Mouse (Mus musculus) thymus, postnatal 25 days (tissue): Measurements from ENCODE around the gene Atg4d.
"Not testable (repeated sequence)": the region's sequence is repeated elsewhere in the genome, so short reads cannot be mapped to it uniquely, and the experiment has no call there.

Experiments used
- DNase-seq: peaks from one replicate; pipeline ENCODE4 v3.0.0; 2022

Gene Atg4d

DNA sequence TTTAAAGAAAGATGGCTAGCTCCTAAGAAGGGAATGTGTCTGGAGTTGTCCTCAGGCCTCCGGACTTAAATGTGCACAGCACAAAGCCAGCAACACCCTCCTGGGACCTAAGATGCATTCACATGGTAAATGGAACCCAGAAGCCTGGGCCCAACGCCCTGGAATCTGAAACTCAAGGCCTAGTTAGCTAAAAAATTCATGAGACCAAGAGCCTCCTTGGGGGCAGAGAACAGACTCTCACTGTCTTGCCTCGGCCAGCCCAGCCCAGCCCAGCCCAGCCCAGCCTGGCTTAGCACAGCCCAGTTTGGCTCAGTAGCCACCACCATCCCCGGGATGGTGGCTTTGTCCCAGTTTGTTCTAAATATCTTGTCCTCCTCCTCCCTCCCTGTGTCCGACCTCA is 50.3 kb downstream of the Atg4d start:
- no peak for DNase-seq

DNA sequence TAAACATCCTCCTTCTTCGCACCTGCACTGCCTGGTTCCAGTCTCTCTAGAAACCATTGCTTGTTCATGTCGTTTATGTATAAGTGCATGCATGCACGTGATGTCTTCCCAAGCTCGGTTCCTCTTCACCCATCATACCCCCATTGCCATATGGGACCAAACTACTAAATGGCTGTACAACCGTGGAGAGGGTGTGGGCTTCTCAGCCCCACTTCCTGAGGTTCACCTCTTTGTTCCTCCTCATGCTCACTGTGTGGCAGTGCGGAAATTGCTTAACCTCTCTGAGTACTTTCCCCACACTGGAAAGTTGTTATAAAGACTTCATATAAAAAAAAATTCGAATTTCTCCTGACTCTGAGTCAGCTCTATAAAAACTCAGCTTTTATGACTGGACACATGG is 51.6 kb downstream of the Atg4d start:
- DNase-seq, result peak; percentile 61

DNA sequence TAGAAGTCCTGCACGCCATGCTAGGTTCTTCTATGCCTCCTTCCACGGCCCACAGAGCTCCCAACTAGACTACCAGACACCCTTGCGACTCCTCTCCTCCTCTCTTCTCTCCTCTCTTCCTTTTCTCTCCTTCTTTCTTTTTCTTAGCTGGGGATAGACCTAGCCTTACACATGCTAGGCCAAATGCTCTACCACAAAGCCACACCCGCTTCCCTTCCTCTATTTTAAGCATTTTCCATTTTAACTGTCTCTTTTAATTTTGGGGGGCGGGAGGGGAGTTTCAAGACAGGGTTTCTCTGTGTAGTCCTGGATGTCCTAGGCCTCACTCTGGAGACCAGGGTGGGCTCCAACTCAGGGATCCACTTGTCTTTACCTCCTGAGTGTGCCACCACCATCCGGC is 53.7 kb downstream of the Atg4d start:
- no peak for DNase-seq

DNA sequence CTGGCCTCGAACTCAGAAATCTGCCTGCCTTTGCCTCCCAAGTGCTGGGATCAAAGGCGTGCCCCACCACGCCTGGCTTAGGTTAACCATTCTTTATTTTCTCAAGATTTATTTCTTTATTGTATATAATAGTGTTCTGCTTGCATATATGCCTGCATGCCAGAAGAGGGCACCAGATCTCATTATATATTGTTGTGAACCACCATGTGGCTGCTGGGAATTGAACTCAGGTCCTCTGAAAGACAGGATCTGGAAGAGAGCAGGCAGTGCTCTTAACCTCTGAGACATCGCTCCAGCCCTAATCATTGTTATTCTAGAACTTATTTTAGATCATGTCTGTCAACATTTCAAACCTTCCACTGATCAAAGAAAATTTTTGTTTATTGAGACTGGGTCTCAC is 54.4 kb downstream of the Atg4d start:
- DNase-seq, result no peak

DNA sequence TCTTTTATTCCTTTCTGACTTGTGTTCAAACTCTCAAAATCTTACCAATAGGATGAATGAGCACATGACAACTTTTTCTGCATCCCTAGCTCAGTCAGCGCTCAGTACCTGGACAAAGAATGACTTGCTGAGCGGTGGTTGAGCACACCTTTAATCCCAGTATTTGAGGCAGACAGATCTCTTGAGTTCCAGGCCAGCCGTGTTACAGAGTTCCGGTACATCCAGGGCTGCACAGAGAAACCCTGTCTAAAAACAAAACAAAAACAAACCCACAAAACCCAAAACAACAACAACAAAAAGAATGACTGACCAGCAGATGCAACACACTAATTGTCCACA is 55.2 kb downstream of the Atg4d start:
- DNase-seq, result no peak

DNA sequence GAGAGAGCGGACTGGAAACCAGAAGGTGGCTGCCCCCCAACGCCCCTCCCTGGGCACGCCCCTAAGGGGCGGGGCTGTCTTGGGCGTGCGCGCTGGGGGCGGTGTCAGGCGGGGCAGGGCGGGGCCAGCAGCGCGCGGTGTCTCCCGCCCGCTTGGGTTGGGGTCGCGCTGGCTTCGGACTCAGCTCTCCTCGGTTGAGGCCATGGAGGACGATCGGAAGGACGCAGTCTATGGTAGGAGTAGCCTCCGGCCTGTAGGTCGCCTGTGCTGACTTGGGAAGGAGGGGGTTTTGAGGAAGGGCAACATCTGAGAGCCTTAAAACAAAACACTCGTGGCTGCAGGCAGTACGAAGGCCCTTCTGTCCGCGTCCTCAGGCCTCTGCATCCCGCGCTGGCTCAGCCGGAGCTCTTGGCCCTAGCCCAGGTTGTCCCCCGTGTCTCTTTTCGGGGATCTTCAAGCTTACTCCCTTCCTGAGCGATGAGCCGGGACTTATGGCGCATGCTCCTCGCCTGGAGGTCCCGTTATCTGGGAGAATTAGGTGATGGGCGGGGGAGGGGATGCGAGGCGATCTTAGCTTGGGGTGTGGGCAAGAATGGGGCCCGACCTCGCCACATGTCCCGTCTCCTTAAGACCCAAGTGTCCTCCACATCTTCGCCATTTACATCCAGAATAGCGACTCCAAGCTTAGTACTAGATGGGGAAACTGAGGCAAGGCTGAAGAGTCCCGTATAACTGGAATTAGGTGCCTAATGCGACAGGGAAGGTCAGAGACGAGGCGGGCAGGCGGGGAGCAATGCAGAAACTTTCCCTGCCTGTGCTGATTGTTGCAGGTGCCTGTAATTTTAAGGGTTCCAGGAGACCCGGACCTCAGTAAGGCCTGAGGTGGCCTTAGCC is 55.8 kb downstream of the Atg4d start, which contains the start of gene Slc44a2:
Slc44a2 (plus strand) TSS at position 80 of the 894 bp plus-strand sequence.
- peak; percentile 95 for DNase-seq

DNA sequence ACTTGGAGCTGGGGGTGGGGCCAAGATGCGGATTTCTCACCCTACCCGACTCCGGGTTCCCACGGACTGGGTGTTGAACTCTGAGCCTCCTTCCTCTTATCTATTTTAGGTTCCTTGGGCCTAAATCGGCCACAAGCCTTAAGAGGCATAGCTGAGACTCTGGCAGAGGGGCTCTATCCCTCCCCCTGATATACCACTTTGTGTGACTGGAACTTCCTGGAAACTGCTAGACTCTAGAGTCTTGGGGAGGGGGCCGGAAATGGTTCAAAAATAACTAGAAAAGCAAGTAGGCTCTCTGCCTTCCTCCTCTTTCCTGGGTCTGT is 56.4 kb downstream of the Atg4d start:
- DNase-seq, result peak; percentile 78

DNA sequence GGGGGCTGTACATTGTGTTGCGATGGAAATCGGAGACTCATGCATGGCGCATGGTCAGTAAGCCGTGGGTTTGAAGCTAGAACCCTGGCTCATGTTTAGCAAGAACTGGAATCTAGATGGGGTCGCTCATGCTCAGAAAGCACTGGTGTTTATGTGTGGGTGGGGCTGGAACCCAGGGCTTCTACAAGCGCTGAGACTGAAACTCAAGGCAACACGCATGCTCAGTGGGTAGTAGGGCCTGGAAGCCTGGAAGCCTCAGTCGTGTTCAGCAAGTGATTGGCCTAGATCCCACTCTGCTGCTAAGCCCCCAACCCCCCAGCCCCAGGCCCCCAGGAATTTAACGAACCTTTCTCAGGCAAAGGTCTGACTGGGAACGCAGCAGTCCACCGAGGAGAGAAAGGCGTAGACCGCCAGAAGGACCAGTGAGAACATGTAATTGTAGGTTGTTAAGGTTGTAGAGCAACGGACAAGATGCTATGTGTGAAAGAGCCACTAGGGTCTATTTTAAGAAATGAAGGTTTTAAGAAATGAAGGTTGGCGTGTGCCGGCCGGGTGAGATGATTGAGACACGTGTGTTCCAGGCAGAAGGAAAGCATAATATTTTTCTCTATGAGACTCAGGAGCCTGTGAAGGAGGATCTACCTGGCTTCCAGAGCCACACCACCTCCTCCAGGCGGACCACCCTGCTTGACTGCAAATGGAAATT is 57.3 kb downstream of the Atg4d start:
- peak; percentile 75 for DNase-seq

DNA sequence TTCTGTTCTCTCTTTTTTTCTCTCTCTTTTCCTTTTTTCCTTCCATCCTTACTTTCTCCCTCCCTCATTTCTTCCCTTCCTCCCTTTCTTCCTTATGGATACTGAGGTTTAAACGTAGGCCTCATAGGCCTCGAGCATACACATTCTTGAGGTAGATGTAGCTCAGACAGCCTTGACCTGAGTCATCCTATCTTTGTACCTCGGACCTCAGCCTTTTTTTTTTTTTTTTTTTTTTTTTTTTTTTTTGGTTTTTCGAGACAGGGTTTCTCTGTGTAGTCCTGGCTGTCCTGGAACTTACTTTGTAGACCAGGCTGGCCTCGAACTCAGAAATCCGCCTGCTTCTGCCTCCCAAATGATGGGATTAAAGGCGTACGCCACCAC is 57.8 kb downstream of the Atg4d start:
- DNase-seq, result not testable (repeated sequence)

DNA sequence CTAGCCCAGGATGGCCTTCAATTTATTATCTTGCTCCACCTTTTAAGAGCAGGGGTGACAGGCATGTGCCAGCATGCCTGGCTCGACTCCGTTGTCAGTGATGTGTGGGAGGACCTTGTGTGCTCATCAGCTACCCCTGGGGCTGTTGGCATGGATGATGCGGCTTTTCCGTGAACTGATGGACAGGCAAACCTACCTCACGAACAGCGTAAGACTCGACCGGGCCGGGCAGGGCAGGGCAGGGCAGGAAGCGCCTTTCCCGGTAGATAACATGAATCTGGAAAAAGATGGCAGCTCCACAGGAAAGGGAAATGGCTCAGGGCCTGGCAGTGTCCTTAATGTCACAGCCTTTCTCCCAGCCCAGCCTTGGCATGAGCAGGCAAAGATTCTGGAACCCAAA is 59.2 kb downstream of the Atg4d start:
- no peak for DNase-seq
